32 mouse cellular contexts compared by ENCODE assay signal in genomic region chr10:76009812-76010211, GRCm38 (mm10). TPM values are rescaled to one million over a fixed set of nuclear protein-coding genes. Genes with fewer than 3 reads are reported as not detected.
"Had no signal": no experiment of that assay in that cellular context is flagged by ENCODE, and none has a peak within 500 bp of the region (broad histone marks: within the 10 kb centered on the region; RNA-seq: fewer than 3 reads in every experiment).

No protein-coding gene starts in this region.

- H3K4me3 ChIP-seq: embryonic facial prominence, embryonic 10.5 days; embryonic facial prominence, embryonic 12.5 days; embryonic facial prominence, embryonic 13.5 days; embryonic facial prominence, embryonic 15.5 days; erythroblast, embryonic 14.5 days; forebrain, embryonic 10.5 days; forebrain, embryonic 12.5 days; forebrain, embryonic 13.5 days; forebrain, embryonic 15.5 days; gastrocnemius, adult 2 months; heart, adult 2 months had no signal

- H3K4me1 ChIP-seq: embryonic facial prominence, embryonic 12.5 days; embryonic facial prominence, embryonic 13.5 days; embryonic facial prominence, embryonic 15.5 days; forebrain, embryonic 12.5 days; forebrain, embryonic 13.5 days; forebrain, embryonic 15.5 days had no signal

- H3K36me3 ChIP-seq: embryonic facial prominence, embryonic 10.5 days; embryonic facial prominence, embryonic 12.5 days; embryonic facial prominence, embryonic 13.5 days; embryonic facial prominence, embryonic 15.5 days; forebrain, embryonic 10.5 days; forebrain, embryonic 12.5 days; forebrain, embryonic 15.5 days had no signal

- H3K4me2 ChIP-seq: embryonic facial prominence, embryonic 12.5 days; embryonic facial prominence, embryonic 13.5 days; embryonic facial prominence, embryonic 15.5 days; forebrain, embryonic 12.5 days; forebrain, embryonic 13.5 days; forebrain, embryonic 15.5 days had no signal

- H3K9ac ChIP-seq: embryonic facial prominence, embryonic 12.5 days; embryonic facial prominence, embryonic 13.5 days; embryonic facial prominence, embryonic 15.5 days; forebrain, embryonic 12.5 days; forebrain, embryonic 13.5 days; forebrain, embryonic 15.5 days; forebrain, postnatal 0 days had no signal

- H3K27ac ChIP-seq: embryonic facial prominence, embryonic 10.5 days; embryonic facial prominence, embryonic 12.5 days; embryonic facial prominence, embryonic 13.5 days; embryonic facial prominence, embryonic 15.5 days; forebrain, embryonic 10.5 days; forebrain, embryonic 12.5 days; forebrain, embryonic 13.5 days; forebrain, embryonic 15.5 days; gastrocnemius, adult 2 months; heart, adult 2 months had no signal

- H3K9me3 ChIP-seq: embryonic facial prominence, embryonic 10.5 days; embryonic facial prominence, embryonic 12.5 days; embryonic facial prominence, embryonic 13.5 days; embryonic facial prominence, embryonic 15.5 days; forebrain, embryonic 10.5 days; forebrain, embryonic 12.5 days; forebrain, embryonic 13.5 days; forebrain, embryonic 15.5 days had no signal

- H3K27me3 ChIP-seq: embryonic facial prominence, embryonic 12.5 days; embryonic facial prominence, embryonic 13.5 days; embryonic facial prominence, embryonic 15.5 days; forebrain, embryonic 12.5 days; forebrain, embryonic 13.5 days; forebrain, embryonic 15.5 days had no signal

- DNase-seq: cerebellum, adult 9-10 months; cerebellum, adult 9-11 months; cerebellum, postnatal 10 days; cerebellum, postnatal 14 days; cerebellum, postnatal 25 days; cerebellum, postnatal 36 days; embryo, embryonic 11 days; forebrain, postnatal 0 days; gastrocnemius, adult 2 months; gastrocnemius, postnatal 10 days; gastrocnemius, postnatal 14 days; gastrocnemius, postnatal 25 days; gastrocnemius, postnatal 36 days; heart, adult 18-20 months; heart, adult 2 months had no signal

RNA-seq across cellular contexts. Expression of gene Gm5134, which starts 55.5 kb away (rescaled TPM):
- total RNA-seq: forebrain, postnatal 0 days; gastrocnemius, adult 18-20 months; gastrocnemius, adult 2 months; gastrocnemius, adult 8-10 months; gastrocnemius, postnatal 10 days; gastrocnemius, postnatal 14 days; gastrocnemius, postnatal 25 days; gastrocnemius, postnatal 36 days; gastrocnemius, postnatal 4 days; heart, adult 18-20 months; heart, adult 2 months; heart, adult 8-10 months had no signal
- polyA plus RNA-seq: embryonic facial prominence, embryonic 11.5 days; embryonic facial prominence, embryonic 12.5 days; embryonic facial prominence, embryonic 13.5 days; embryonic facial prominence, embryonic 15.5 days; erythroblast, embryonic 14.5 days; forebrain, embryonic 11.5 days; forebrain, embryonic 12.5 days; forebrain, embryonic 14.5 days; forebrain, embryonic 15.5 days; forebrain, embryonic 16.5 days; forebrain, postnatal 0 days; heart, adult 2 months had no signal
